Mouse (Mus musculus) CH12.LX (cell line): ENCODE results near the gene B3galt1.

Experiments
- CTCF ChIP-seq, 2 experiments: IDR thresholded peaks in 1 of 2; conservative IDR thresholded peaks in 1 of 2; 2 replicates each; pipeline ENCODE4 v1.5.1; 2011 to 2012; ENCODE audit warnings: low read depth in 2 of 2, low read length in 2 of 2, improper control_type of control experiment in 1 of 2, inconsistent platforms in 1 of 2, mild to moderate bottlenecking in 1 of 2, moderate library complexity in 1 of 2
- E2F4 ChIP-seq: IDR thresholded peaks from 2 replicates; pipeline ENCODE4 v1.6.1; 2011; ENCODE audit warnings: low read depth, low read length, improper control_type of control experiment; ENCODE audit not compliant: insufficient replicate concordance
- ETS1 ChIP-seq: conservative IDR thresholded peaks from 2 replicates; pipeline ENCODE4 v1.6.1; 2012; ENCODE audit warnings: low read depth, mild to moderate bottlenecking, inconsistent platforms, low read length, improper control_type of control experiment, moderate library complexity
- KAT2A ChIP-seq: IDR thresholded peaks from 2 replicates; pipeline ENCODE4 v1.6.1; 2012; ENCODE audit warnings: low read length, improper control_type of control experiment, inconsistent platforms; ENCODE audit not compliant: insufficient replicate concordance
- NELFE ChIP-seq: IDR thresholded peaks from 2 replicates; pipeline ENCODE4 v1.6.1; 2011; ENCODE audit warnings: low read depth, low read length, improper control_type of control experiment
- PAX5 ChIP-seq: IDR thresholded peaks from 2 replicates; pipeline ENCODE4 v1.6.1; 2012; ENCODE audit warnings: low read length, inconsistent platforms, mixed read lengths
- POLR2A ChIP-seq: IDR thresholded peaks from 2 replicates; pipeline ENCODE4 v1.6.1; 2011; ENCODE audit warnings: low read depth, mild to moderate bottlenecking, improper control_type of control experiment, low read length
- USF2 ChIP-seq: conservative IDR thresholded peaks from 2 replicates; pipeline ENCODE4 v1.6.1; 2011; ENCODE audit warnings: low read depth, low read length, improper control_type of control experiment

DNA sequence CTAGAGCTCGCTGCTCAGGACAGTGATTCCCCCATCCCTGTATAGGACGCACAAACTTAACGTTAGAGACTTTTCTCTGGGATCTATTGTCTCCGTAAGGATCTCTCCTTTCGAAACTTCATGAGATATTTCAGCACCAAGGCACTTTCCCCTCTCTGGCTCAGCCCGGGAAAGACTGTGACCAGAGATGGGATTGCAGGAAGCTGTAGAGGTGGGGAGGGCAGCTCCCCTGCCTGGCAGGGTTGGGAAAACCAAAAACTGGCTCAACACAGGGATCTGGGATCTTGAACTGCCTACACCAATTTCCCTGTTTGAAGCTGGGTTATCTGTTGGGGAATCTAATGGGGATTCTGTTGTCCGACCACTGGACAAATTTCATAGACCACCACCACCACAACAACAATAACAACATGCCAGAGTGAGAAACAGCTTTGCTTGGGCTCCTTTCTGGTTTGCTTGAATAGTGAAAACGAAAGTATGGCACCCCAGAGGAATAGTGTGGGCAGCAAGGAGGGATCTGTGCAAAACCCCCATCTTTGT, 1.5 kb downstream of the B3galt1 start:
- TF ChIP-seq E2F4, result no peak
- TF ChIP-seq PAX5, result no peak
- TF ChIP-seq POLR2A, result no peak
- TF ChIP-seq NELFE, result no peak
- TF ChIP-seq ETS1, result no peak
- no peak for TF ChIP-seq USF2
- TF ChIP-seq KAT2A, result no peak
- no peak for TF ChIP-seq CTCF (conservative IDR thresholded peaks at IDR 0.05 in 1 of 2, IDR thresholded peaks at IDR 0.05 in 1 of 2; ENCODE audit: low read depth in 2 of 2, low read length in 2 of 2)
